Mouse (Mus musculus): ENCODE results near the gene Osgep. TPM values are rescaled to one million over a fixed set of nuclear protein-coding genes. Genes with fewer than 3 reads are reported as not detected.
"Not testable (repeated sequence)": the region's sequence is repeated elsewhere in the genome, so short reads cannot be mapped to it uniquely, and the experiment has no call there.

Osgep gene
- total RNA-seq, 2 experiments from 2014 or later = 45.3 to 63.1 TPM

DNA sequence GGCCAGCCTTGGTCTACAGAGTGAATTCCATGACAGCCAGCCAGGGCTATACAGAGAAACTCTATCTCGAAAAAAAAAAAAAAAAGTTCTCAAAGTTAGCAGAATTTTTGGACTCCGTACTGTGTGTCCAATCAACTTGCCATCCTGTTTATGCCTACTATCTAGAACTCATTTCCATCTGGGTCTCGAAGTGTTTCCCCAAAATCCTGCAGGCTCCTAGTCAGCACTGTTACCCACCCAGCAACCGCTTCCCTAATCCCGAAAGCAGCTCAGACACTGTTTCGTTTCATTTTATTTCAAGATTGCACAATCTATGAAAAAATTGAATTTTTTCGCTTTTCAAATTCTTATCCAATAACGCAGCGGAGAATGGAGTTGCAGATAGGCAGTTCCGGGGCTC, 30.8 kb upstream of the Osgep start:
- TF ChIP-seq CTCF (IDR thresholded peaks at IDR 0.05) = no peak
- peak overlapping the region; percentile 66 for H3K4me3 ChIP-seq
- no peak for DNase-seq
- H3K27ac ChIP-seq = peak overlapping the region; percentile 73; the same call in 1 of the 2 replicates
- intact Hi-C loops (cut with DNase I) = no loop called here

DNA sequence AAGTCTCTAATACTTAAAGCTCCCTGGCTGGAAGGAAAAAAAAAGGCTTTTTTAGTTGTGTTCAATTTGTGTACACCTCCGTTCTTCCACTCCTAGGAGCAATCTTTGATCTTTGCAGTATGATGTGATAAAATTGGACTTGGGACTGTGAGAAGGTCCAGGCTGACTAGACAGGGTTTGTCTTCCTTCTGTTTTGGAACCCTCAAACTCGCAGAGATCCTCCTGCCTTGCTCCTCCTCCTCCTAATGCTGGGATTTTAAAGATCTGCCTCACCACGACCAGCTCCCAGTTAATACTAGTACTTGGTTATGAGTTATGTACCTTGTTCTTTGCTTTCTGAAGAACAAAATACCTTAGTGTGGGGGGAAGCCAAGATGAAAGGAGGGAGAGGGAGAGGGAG, 20.8 kb upstream of the Osgep start:
- intact Hi-C loops (cut with DNase I) = loop anchor here (2.0 kb wide), 1 partner anchor 117 kb away; no protein-coding TSS in a partner anchor

DNA sequence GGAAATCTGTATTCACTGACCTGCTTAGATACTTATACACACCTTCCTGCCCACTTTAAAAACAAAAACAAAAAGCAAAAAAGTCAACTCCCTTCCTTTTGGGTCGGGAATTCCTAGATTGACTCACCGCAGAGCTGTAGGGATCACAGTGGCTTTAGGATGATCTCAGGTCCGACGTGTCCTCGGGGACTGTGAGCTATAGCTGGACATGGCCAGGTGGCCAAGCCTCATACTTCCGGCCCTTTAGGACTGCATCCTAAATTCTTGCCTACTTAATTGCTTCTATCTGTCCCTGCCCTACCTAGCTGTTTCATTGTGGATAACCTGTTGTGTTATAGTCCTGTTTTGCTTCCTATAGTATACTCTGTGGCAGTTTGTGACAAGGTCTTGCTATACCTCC, 20.4 kb upstream of the Osgep start:
- intact Hi-C loops (cut with DNase I) = loop anchor here (2.0 kb wide), 1 partner anchor 118 kb away; no protein-coding TSS in a partner anchor
- DNase-seq = not testable (repeated sequence)
- H3K27ac ChIP-seq = peak overlapping the region; percentile 89
- peak overlapping the region; percentile 77 for H3K4me3 ChIP-seq

More for the DNA sequence above, 20.8 kb upstream of the Osgep start:
- DNase-seq = not testable (repeated sequence)
- Histone ChIP-seq H3K4me3 (peak overlapping the region; percentile 77), H3K27ac (peak overlapping the region; percentile 89)

DNA sequence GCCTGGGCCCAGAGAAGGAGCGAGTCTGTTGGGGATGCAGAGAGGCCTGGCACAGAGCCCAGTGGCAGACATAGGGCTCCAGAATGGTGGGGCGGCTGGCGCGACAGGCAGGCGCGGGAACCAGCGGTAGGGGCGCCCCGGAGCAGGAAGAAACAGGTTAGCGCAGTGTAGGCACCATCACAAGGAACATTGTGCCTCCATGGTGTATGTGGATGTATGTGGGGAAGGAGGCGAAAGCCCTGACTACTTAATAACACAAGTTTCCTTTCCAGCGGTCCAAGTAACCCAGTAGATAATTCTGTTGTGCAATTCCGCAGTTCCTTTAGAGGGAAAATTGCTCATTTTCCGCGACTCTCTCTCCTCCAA, 20.0 kb upstream of the Osgep start:
- Histone ChIP-seq H3K27ac (peak overlapping the region; percentile 89), H3K4me3 (peak overlapping the region; percentile 77)
- intact Hi-C loops (cut with DNase I) = loop anchor here (2.0 kb wide), 1 partner anchor 118 kb away; no protein-coding TSS in a partner anchor
- DNase-seq = not testable (repeated sequence)
- peak; percentile 48; the same call in 1 of the 2 replicates for TF ChIP-seq CTCF (IDR thresholded peaks at IDR 0.05)

DNA sequence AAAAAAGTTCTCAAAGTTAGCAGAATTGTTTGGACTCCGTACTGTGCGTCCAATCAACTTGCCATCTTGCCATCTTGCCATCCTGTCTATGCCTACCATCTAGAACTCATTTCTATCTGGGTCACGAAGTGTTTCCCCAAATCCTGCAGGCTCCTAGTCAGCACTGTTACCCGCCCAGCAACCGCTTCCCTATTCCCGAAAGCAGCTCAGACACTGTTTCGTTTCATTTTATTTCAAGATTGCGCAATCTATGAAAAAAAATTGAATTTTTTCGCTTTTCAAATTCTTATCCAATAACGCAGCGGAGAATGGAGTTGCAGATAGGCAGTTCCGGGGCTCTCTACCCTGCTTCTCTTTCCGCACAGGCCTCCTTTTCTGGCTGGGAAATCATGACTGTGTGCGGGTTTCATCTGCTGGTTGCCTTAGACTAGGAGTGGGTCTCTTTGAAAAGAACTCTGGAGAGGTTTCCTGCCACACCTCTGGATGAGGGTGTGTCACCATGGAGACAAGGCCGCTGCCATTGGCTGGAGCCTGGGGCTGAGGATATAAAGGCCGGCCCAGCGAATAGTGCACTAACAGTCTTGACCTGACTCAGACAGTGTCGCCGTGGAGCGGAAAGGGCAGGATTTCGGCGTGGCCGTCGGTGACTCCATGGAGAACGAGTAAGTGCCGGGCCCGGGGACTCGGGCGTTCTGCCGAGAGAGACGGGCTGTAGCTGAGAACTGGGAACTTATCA, 19.4 kb upstream of the Osgep start, which contains the start of gene Gm49342:
TSS of gene Gm49342 (plus strand) at position 586 of the 736 bp plus-strand sequence.
- intact Hi-C loops (cut with DNase I) = loop anchor here (2.0 kb wide), 1 partner anchor 119 kb away; no protein-coding TSS in a partner anchor
- no peak for TF ChIP-seq CTCF (IDR thresholded peaks at IDR 0.05)
- Histone ChIP-seq H3K27ac (peak within 1 kb of the TSS; percentile 89), H3K4me3 (peak within 1 kb of the TSS; percentile 77)
- DNase-seq = peak; percentile 95

DNA sequence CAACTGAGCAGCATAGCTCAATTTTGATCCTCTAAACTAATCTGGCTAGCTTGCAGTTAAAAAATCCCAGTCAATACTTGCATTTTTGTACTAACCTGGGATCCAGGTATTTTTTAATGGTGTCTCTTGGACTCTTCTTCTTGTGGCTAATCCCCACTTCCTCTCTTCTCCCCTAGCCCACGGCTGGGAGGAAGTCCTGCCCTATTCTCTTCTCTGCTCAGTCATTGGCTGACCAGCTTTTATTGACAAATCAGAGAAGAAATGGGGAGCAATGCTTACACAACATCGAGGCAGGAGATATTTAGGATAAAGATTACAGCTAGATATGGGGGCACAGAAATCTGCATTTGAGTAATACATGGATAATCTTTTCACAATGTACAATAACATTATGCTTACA, 14.2 kb upstream of the Osgep start:
- TF ChIP-seq CTCF (IDR thresholded peaks at IDR 0.05) = no peak
- no peak overlapping the region for H3K27ac ChIP-seq
- H3K4me3 ChIP-seq = no peak overlapping the region
- no peak for DNase-seq
- intact Hi-C loops (cut with DNase I) = no loop called here

DNA sequence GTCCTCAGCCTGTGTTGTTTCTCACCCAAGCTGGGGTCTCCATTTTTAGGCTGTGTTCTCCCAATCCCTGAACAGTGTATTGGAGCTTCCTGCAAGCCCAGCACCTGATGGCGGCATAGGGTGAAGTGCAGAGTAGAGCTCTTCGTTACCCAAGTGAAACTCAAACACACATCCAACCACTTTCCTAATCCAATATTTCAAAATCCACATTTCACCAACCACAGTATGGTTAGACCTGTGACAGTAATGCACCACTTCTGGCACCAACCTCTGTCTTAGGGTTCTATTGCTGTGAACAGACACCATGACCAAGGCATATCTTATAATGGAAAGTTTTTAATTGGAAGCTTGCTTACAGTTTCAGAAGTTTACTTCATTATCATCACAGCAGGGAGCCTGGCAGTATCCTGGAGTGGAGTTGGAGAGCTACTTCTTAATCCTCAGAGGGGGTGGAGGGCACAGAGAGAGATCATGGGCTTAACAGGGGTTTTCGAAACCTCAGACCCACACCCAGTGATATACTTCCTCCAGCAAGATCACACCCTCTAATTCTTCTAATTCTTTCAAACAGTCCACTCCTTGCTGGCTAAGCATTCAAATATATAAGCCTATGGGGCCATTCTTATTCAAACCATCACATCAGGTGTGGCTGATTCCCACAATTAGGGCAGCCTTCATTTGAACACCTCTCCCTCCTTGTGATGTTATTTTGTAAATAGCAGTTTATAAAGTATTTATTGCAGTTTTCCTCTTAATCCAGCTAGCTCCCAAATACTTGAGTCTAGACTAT, 13.6 kb upstream of the Osgep start:
- H3K4me3 ChIP-seq = no peak overlapping the region
- DNase-seq = no peak
- H3K27ac ChIP-seq = no peak overlapping the region
- TF ChIP-seq CTCF (IDR thresholded peaks at IDR 0.05) = no peak
- intact Hi-C loops (cut with DNase I) = no loop called here

DNA sequence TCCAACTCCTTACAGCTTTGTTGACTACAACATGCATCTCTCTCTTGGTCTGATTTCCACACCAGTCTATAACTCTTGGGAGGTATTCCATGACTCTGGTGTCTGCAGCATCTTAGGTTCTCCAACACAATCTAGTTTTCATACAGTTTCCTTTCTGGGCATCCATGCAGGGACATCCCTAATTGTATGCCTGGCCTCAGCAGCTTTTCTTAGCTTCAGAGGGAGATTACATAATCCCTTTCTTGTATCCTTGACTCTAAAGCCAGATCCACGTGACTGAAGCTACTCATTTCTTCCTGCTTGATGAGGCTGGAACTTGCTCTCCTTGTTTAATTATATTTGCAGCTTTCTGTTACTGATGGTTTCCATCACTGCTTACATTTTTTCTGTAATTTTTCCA, 12.0 kb upstream of the Osgep start:
- Histone ChIP-seq H3K4me3 (no peak overlapping the region), H3K27ac (no peak overlapping the region)
- no peak for DNase-seq
- TF ChIP-seq CTCF (IDR thresholded peaks at IDR 0.05) = no peak
- intact Hi-C loops (cut with DNase I) = no loop called here

DNA sequence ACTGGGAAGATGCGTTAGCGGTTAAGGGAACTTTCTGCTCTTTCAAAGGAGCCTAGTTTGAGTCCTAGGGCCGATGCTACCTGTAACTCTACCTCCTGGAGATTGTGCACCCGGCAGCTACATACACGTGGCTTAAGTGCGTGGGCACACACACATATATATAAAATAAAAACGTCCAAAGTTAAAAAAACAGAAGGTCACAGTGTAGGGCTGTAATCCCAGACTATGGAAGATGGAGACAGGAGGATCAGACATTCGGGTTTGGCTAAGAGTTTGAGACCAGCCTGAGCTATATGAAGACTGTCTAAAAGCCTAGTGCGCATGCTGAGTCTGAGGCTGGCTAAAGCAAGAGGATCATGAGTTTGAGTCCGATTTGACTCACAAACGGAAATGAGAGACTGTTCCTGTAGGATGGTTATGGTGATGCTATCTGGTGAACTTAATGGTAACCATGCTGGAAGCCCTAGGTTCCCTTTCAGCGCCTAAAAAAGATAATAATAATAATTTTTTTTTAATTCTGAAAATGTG, 6.9 kb upstream of the Osgep start:
- Histone ChIP-seq H3K27ac (peak overlapping the region; percentile 98), H3K4me3 (peak overlapping the region; percentile 76)
- DNase-seq = no peak
- no peak for TF ChIP-seq CTCF (IDR thresholded peaks at IDR 0.05)
- intact Hi-C loops (cut with DNase I) = loop anchor here (5.0 kb wide), 1 partner anchor 124 kb away; the partner anchor contains the start of genes Ccnb1ip1 and Parp2

DNA sequence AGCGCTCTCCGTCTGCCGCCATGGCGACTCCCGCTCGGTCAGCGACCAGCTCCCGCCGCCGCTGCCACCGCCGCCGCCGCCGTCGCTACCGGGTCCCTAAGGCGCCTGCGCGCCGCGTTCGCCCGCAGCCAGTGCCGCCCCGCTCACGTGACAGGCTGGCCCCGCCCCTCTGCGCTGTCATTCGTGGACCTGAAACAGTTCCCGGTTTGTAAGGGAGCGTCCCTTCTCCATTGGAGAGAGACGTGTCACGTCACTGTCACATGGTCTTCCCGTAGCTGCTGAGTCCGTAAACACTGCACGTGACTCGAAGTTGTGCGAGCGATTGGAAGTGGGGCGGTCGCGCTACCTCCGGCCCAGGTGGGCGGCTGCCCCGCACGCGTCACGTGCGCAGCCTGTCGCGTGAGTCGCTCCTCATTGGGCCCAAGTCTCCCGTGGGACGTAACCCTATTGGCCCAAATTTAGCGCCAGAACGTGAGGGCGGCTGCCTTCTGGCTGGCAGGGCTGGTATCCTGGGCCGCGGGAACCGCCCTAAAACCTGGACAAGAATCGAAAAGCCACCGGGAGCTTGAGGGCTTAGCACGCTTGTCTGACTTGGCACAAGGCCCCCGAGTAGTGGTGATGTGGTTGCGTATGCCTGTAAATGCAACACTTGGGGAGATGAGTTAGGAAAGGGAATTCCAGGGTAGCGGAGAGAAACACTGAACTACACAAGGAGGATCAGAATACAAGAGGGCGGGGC, 6.2 kb upstream of the Osgep start, which contains the start of the genes Pip4p1 and Pnp:
TSS of gene Pip4p1 (minus strand) at position 103 of the 739 bp plus-strand sequence.
TSS of gene Pnp (plus strand) at position 329 of the 739 bp plus-strand sequence.
- Histone ChIP-seq H3K4me3 (peak within 1 kb of the TSS; percentile 76), H3K27ac (peak within 1 kb of the TSS; percentile 98)
- peak; percentile 100 for DNase-seq
- TF ChIP-seq CTCF (IDR thresholded peaks at IDR 0.05) = no peak
- intact Hi-C loops (cut with DNase I) = loop anchor here (5.0 kb wide), 1 partner anchor 124 kb away; the partner anchor contains the start of genes Ccnb1ip1 and Parp2

DNA sequence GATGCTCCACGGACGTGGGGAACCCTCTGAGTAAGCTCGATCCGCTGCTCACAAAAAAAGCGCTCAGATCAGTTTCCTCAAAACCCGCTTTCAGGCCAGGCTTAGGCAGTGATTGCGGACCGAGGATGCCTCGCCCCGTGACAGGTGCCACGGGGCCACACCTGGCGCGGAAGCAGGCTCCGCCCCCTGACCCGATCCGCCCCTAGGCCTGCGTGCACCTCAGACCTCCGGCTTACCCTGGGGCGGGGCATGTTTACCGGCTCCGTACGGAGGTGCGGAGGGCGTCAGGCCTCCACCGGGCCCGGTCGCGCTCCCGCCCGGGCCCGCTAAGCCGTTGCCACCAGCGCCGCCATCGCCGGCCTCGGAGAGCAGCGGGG, 5.7 kb upstream of the Osgep start:
- intact Hi-C loops (cut with DNase I) = loop anchor here (5.0 kb wide), 1 partner anchor 123 kb away; the partner anchor contains the start of genes Ccnb1ip1 and Parp2
- peak overlapping the region; percentile 76 for H3K4me3 ChIP-seq
- peak overlapping the region; percentile 98 for H3K27ac ChIP-seq
- no peak for TF ChIP-seq CTCF (IDR thresholded peaks at IDR 0.05)
- no peak for DNase-seq

DNA sequence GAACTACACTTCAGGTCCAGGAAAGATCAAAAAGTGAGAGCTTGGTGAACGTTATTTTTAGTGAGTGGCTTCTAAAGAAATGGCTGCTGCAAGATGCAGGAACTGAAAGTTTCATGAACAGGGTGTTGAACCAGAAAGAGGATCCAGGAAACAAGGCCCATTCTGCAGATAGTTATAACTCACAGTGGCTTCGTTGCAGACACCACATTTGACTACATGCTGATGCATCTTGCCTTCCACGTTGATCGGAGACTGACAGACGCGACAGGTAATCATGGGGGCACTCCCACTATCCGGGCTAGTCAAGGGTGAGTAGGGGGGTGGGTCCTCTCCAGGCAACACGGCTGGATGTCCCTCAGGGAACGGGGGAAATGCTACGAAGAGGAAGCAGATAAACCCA, 5.3 kb upstream of the Osgep start:
- TF ChIP-seq CTCF (IDR thresholded peaks at IDR 0.05) = no peak
- Histone ChIP-seq H3K27ac (peak overlapping the region; percentile 98), H3K4me3 (peak overlapping the region; percentile 76)
- intact Hi-C loops (cut with DNase I) = loop anchor here (5.0 kb wide), 1 partner anchor 123 kb away; the partner anchor contains the start of genes Ccnb1ip1 and Parp2
- DNase-seq = no peak
